Mouse (Mus musculus) mature B cell (primary cell): ENCODE measurements around the gene Parg.
"Not testable (repeated sequence)": the region's sequence is repeated elsewhere in the genome, so short reads cannot be mapped to it uniquely, and the experiment has no call there.

ENCODE experiments used
- in situ Hi-C: fragments of 300-500 bp; cut with MboI; formaldehyde crosslinking; loops from 2 replicates; pipeline ENCODE4 v1.14.3; 2019

The Parg gene

GRCm38 (mm10) chr14:32179393-32180195, 22.2 kb upstream of the Parg start:
- in situ Hi-C loops: no loop called here

DNA sequence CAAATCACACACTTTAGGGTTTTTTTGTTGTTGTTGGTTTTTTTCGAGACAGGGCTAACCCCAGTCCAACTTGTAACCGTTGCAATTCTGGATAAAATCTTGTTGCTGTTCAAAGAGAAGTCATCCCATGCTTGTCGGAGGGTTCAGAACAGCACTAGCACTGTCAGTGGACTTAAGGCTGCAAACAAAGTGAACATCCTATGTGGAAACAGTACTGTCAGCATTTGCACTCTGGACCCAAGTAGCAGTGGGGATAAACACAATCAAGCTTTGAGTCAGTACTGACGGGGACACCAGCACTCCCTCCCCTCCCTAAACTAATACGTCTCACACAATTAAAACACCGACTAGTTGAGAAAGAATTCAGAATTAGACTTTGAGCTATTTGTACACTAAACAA, 20.9 kb upstream of the Parg start:
- in situ Hi-C loops: no loop called here

GRCm38 (mm10) chr14:32183846-32184245, 17.9 kb upstream of the Parg start:
- in situ Hi-C loops: no loop called here

GRCm38 (mm10) chr14:32190627-32191391, 10.9 kb upstream of the Parg start:
- in situ Hi-C loops: no loop called here

GRCm38 (mm10) chr14:32191926-32192325, 9.8 kb upstream of the Parg start:
- in situ Hi-C loops: no loop called here

DNA sequence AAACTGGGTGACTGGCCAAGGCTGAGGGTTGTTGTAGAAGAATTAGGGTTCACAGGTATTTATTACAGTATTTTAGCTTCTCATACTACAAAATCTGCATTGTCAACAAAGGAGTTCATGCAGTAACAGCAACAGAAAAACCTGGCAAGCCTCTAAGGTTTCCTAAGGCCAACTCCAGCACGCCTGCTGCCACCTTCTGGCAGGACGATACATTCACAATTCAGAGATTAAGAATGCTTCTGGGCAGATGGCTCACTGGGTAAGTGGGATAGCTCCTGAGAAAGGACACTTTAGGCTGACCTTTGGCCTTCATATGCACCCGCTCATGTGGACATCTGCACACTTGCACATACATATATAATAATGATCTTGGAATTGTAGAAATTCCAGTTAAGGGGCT, 9.3 kb upstream of the Parg start:
- in situ Hi-C loops: no loop called here

DNA sequence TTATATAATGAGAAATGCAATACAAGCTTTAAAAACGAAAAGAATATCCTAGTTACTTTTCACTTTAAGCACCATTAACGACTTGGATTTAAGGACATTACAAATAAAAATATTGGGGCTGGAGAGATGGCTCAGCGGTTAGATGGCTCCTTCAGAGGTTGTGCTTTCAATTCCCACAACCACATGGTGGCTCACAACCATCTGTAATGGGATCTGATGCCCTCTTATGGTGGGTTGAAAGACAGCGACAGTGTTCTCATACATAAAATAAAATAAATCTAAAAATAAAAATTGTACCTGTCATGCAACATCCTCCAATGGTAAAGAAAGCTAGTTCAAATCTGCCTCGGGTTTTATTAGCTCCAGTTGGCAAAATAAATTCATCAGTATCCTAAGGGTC, 8.2 kb upstream of the Parg start:
- in situ Hi-C loops: not testable (repeated sequence)

DNA sequence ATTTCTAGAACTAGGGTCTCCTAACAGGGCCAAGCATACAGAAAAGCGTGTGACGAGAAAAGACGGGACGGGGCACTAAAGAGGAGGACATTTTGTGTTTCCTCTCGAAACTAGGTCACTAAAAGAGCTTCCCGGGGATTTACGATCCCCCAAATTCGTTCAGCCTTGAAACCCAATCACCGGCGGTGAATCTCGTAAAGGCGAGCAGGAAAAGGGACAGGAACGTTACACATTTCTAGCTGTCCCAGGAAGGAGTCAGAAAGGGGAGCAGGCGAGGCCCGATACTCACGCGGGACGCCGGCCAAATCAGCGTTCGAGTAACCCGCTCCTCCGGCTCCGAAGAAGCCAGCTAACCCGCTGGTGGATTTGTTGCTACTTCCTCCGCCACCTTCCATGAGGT, 395 bp upstream of the Parg start:
- in situ Hi-C loops: no loop called here

GRCm38 (mm10) chr14:32226601-32227000, 24.9 kb downstream of the Parg start:
- in situ Hi-C loops: no loop called here

- in situ Hi-C loops: no loop called here
These were observed 27.2 kb downstream of the Parg start for GRCm38 (mm10) chr14:32228996-32229395.

GRCm38 (mm10) chr14:32242401-32242800, 40.7 kb downstream of the Parg start:
- in situ Hi-C loops: no loop called here

DNA sequence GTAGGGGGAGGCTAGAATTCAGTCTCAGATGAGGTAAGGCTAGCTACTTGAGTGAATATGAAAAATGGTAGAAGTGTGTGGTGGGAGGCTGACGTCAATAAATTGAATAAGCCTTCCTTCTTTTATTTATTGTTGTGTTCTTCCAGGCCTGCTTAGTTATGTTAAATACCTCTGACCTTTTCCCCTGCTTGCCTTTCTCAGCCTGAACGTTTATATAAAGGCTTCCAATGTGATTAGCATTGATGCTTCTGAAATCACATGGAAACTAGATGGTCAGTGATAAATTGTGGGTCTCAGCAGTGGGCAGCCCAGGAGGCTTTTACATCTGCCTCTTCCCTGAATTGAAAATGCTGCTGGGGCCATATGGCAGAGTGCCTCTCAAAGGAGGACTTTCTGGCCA, 44.3 kb downstream of the Parg start:
- in situ Hi-C loops: no loop called here

- in situ Hi-C loops: no loop called here
These were observed 47.9 kb downstream of the Parg start for GRCm38 (mm10) chr14:32249616-32250015.

DNA sequence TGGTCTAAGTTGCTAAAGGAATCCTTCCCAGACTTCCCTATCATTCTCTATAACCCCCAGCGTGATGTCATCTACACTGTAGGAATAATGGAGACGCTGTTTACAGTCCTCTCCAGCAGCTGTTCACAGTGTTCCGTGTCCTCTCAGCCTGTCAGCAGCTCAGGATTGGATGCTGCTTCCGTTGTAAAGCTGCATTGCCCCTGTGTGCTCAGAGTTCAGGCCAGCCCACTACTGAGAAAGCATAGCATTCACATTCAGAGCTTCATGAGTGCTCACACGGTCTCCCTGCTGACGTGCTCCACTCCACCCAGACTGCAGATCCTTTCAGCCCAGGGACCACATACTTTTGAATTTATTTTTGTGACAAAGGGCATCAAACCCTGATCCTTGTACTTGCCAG, 59.1 kb downstream of the Parg start:
- in situ Hi-C loops: no loop called here

DNA sequence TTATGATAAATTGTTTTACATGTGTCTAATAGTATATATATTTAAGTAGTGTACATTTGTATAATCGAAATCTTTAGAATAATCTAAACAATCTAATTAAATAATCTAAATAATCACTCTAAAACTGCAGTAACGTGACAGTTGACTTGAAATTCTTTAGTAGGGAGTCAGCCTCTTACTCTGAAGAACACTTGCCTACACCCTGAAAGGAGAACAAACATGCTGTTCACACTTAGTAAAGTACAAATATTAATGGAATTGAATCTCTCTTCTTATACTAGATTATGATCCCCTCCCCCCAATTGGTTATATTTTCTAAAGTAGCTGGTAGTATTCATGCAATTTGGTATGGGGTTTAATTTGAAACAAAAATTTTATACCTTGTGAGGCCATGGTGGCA, 60.0 kb downstream of the Parg start:
- in situ Hi-C loops: no loop called here

DNA sequence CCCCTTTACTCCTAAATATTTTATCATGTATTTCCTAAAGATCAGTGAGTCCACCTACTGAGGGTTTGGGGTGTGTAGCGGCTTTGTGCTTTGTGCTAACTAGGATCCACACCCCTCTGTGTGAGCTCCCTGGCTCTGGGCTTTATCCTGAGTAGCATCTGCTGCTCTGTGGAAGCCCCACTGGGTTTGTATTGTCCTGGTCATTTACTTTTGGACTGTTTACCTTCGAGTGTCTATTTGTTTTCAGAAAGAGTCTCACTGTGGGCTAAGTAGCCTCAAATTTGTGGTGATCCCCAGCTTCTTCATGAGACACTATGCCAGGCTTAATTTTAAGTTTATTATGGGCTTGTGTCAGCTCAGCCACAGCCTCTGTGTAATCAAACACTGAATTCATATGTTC, 67.2 kb downstream of the Parg start:
- in situ Hi-C loops: no loop called here

DNA sequence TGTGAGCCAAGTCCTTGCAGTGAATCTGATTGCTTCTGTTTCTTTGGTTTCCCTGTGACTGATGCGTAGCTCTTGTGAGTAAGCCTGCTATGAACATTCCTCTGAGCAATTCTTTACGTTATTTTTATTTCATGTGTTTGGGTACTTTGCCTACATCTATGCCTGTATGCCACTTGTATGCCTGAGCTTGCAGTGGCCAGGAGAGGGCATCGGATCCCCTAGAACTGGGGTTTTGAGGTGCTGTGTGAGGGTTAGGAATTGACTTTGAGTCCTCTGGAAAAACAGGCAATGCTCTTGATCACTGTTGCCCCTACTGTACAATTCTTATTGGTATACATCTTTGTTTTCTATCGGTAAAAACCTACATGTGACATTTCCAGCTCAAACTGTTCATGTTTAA, 67.8 kb downstream of the Parg start:
- in situ Hi-C loops: no loop called here

- in situ Hi-C loops: no loop called here
These were observed 99.9 kb downstream of the Parg start for GRCm38 (mm10) chr14:32301622-32302021.

DNA sequence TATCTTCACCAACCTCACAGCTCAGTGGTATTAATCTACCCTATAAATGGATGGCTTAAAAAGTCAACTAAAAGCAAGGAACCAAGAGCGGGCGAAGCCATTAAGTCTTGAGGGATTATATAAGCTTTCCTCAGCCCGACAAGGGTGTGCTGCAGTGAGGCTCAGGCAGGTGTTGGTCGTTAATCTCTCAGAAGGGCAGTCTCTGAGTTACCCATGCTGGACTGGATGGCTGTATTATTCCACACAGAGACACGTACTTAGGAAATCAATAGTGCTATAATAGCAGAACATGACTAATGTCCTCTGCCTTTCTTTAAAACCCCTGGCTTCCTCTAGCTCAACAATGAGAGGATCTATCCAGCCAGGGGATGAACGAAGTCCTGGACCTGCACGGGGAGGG, 100.7 kb downstream of the Parg start:
- in situ Hi-C loops: no loop called here

GRCm38 (mm10) chr14:32304921-32305320, 103.2 kb downstream of the Parg start:
- in situ Hi-C loops: no loop called here

DNA sequence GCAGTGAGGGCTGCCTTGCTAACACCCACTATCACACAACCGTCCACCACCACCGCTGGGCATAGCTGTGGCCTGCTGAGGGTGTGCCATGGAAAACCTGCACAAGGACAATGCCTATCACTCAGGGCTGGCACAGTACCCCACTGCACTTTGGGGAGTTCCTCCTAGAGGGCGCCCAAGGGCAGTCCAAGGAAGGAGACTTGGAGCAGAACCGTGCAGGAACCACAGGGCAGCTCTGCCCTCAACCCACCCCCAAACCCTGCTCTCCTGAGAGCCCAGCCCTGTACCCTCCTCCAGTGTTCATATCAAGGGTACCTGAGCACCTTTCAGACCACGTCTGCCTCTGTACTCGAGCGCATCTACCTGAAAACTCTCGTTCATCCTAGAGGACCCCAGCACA, 108.1 kb downstream of the Parg start:
- in situ Hi-C loops: no loop called here

- in situ Hi-C loops: no loop called here
These were observed 109.8 kb downstream of the Parg start for GRCm38 (mm10) chr14:32311381-32312035.

- in situ Hi-C loops: no loop called here
These were observed 116.1 kb downstream of the Parg start for GRCm38 (mm10) chr14:32317822-32318221.
